Mouse (Mus musculus): ENCODE measurements around the gene Lpar3. TPM values are rescaled to one million over a fixed set of nuclear protein-coding genes. Genes with fewer than 3 reads are reported as not detected.

Gene Lpar3
- polyA plus RNA-seq, 2 experiments, result 0.02 to 0.06 TPM

- H3K4me2 ChIP-seq (ENCODE audit: low read depth), result no peak overlapping the region
- H3K9ac ChIP-seq (replicated peaks), result no peak overlapping the region
- no peaks in the 10 kb centered on the region for H3K9me3 ChIP-seq (ENCODE audit: control insufficient read depth, low read length)
- no peak overlapping the region for H3K4me3 ChIP-seq (ENCODE audit: insufficient read depth in 1 of 2, low read depth in 2 of 2, low read length in 2 of 2)
- ATAC-seq (ENCODE audit: insufficient read depth) (no peak), DNase-seq (ENCODE audit: low read depth in 3 of 3, low spot score in 3 of 3) (no peak)
- no peaks in the 10 kb centered on the region for H3K4me1 ChIP-seq (replicated peaks; ENCODE audit: control insufficient read depth in 2 of 2, insufficient read depth in 2 of 2, low read length in 1 of 2)
- WGBS (ENCODE audit: insufficient replicate concordance), result 44% methylated on average over 5 of the region's 5 CpGs
- H3K27ac ChIP-seq, result no peak overlapping the region
- TF ChIP-seq CTCF (IDR thresholded peaks at IDR 0.05; ENCODE audit: low read depth) (no peak), EP300 (IDR thresholded peaks at IDR 0.05; ENCODE audit: low read depth) (no peak)
- no peaks in the 10 kb centered on the region for H3K36me3 ChIP-seq (replicated peaks; ENCODE audit: control insufficient read depth, insufficient read depth, low read depth)
- H3K27me3 ChIP-seq (ENCODE audit: control insufficient read depth, insufficient read depth, low read length), result no peaks in the 10 kb centered on the region
Measured at GRCm38 (mm10) chr3:146303194-146303593, 82.4 kb downstream of the Lpar3 start.

- ATAC-seq (ENCODE audit: insufficient read depth) (no peak), DNase-seq (ENCODE audit: low read depth in 3 of 3, low spot score in 3 of 3) (no peak)
- H3K4me3 ChIP-seq (ENCODE audit: insufficient read depth in 1 of 2, low read depth in 2 of 2, low read length in 2 of 2), result no peak overlapping the region
- no peaks in the 10 kb centered on the region for H3K9me3 ChIP-seq (ENCODE audit: control insufficient read depth, low read length)
- H3K36me3 ChIP-seq (replicated peaks; ENCODE audit: control insufficient read depth, insufficient read depth, low read depth), result no peaks in the 10 kb centered on the region
- TF ChIP-seq CTCF (IDR thresholded peaks at IDR 0.05; ENCODE audit: low read depth) (no peak), EP300 (IDR thresholded peaks at IDR 0.05; ENCODE audit: low read depth) (no peak)
- no peaks in the 10 kb centered on the region for H3K4me1 ChIP-seq (replicated peaks; ENCODE audit: control insufficient read depth in 2 of 2, insufficient read depth in 2 of 2, low read length in 1 of 2)
- no peak overlapping the region for H3K27ac ChIP-seq
- no peak overlapping the region for H3K4me2 ChIP-seq (ENCODE audit: low read depth)
- no peaks in the 10 kb centered on the region for H3K27me3 ChIP-seq (ENCODE audit: control insufficient read depth, insufficient read depth, low read length)
- WGBS (ENCODE audit: insufficient replicate concordance), result 67% methylated on average over 21 of the region's 21 CpGs
- no peak overlapping the region for H3K9ac ChIP-seq (replicated peaks)
Measured at GRCm38 (mm10) chr3:146304556-146305405, 84.0 kb downstream of the Lpar3 start.

GRCm38 (mm10) chr3:146307341-146307740, 86.6 kb downstream of the Lpar3 start:
- H3K9ac ChIP-seq (replicated peaks), result no peak overlapping the region
- DNase-seq (ENCODE audit: low read depth in 3 of 3, low spot score in 3 of 3), result no peak
- TF ChIP-seq EP300 (IDR thresholded peaks at IDR 0.05; ENCODE audit: low read depth), result no peak
- no peak for TF ChIP-seq CTCF (IDR thresholded peaks at IDR 0.05; ENCODE audit: low read depth)
- H3K4me2 ChIP-seq (ENCODE audit: low read depth), result no peak overlapping the region
- H3K4me1 ChIP-seq (replicated peaks; ENCODE audit: control insufficient read depth in 2 of 2, insufficient read depth in 2 of 2, low read length in 1 of 2), result no peaks in the 10 kb centered on the region
- no peak overlapping the region for H3K4me3 ChIP-seq (ENCODE audit: insufficient read depth in 1 of 2, low read depth in 2 of 2, low read length in 2 of 2)
- H3K27ac ChIP-seq, result no peak overlapping the region
- no peaks in the 10 kb centered on the region for H3K9me3 ChIP-seq (ENCODE audit: control insufficient read depth, low read length)
- ATAC-seq (ENCODE audit: insufficient read depth), result no peak
- no peaks in the 10 kb centered on the region for H3K36me3 ChIP-seq (replicated peaks; ENCODE audit: control insufficient read depth, insufficient read depth, low read depth)
- no peaks in the 10 kb centered on the region for H3K27me3 ChIP-seq (ENCODE audit: control insufficient read depth, insufficient read depth, low read length)
- 60% methylated on average over 3 of the region's 3 CpGs for WGBS (ENCODE audit: insufficient replicate concordance)

DNA sequence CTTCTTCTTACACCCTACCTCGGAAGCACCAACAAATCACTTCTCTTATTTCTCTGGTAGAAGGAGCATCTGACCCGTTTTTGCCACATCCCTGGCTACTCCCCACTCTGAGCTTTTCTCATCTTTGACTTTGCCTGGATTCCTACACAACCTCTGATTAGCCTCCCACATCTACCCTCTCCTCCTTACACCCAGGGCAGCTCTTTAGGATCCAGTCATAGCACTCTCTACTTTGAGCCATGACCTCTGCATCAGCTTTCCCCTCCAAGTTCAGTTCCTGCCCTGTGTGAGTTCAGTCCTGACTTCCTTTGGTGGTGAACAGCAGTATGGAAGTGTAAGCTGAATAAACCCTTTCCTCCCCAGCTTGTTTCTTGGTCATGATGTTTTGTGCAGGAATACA, 87.1 kb downstream of the Lpar3 start:
- TF ChIP-seq EP300 (IDR thresholded peaks at IDR 0.05; ENCODE audit: low read depth) (no peak), CTCF (IDR thresholded peaks at IDR 0.05; ENCODE audit: low read depth) (no peak)
- H3K27ac ChIP-seq, result no peak overlapping the region
- no peak for ATAC-seq (ENCODE audit: insufficient read depth)
- H3K4me2 ChIP-seq (ENCODE audit: low read depth), result no peak overlapping the region
- DNase-seq (ENCODE audit: low read depth in 3 of 3, low spot score in 3 of 3), result no peak
- no peak overlapping the region for H3K9ac ChIP-seq (replicated peaks)
- H3K9me3 ChIP-seq (ENCODE audit: control insufficient read depth, low read length), result no peaks in the 10 kb centered on the region
- H3K4me1 ChIP-seq (replicated peaks; ENCODE audit: control insufficient read depth in 2 of 2, insufficient read depth in 2 of 2, low read length in 1 of 2), result no peaks in the 10 kb centered on the region
- WGBS (ENCODE audit: insufficient replicate concordance), result 40% methylated on average over 2 of the region's 2 CpGs
- H3K4me3 ChIP-seq (ENCODE audit: insufficient read depth in 1 of 2, low read depth in 2 of 2, low read length in 2 of 2), result no peak overlapping the region
- no peaks in the 10 kb centered on the region for H3K36me3 ChIP-seq (replicated peaks; ENCODE audit: control insufficient read depth, insufficient read depth, low read depth)
- H3K27me3 ChIP-seq (ENCODE audit: control insufficient read depth, insufficient read depth, low read length), result no peaks in the 10 kb centered on the region

DNA sequence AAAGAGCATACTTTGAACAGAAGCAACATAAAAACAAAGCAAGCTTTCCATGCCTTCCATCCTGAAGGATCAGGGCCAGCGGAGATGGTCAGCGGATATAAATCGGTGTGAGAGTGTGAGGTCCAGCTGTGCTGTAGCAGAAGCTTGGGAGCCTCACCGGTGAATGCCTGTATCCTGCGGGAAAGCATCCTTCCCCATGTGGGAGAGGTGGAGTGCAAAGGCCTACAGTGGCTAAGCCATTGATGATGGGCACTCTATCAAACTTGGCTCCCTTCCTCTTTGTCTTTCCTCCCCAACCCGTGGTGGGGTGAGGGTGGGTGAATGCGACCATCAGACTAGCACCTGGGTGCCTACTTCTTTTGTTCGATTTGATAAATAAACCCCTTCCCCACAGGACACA, 88.8 kb downstream of the Lpar3 start:
- Histone ChIP-seq H3K27ac (no peak overlapping the region), H3K9ac (replicated peaks) (no peak overlapping the region), H3K4me1 (replicated peaks; ENCODE audit: control insufficient read depth in 2 of 2, insufficient read depth in 2 of 2, low read length in 1 of 2) (no peaks in the 10 kb centered on the region), H3K36me3 (replicated peaks; ENCODE audit: control insufficient read depth, insufficient read depth, low read depth) (no peaks in the 10 kb centered on the region), H3K27me3 (ENCODE audit: control insufficient read depth, insufficient read depth, low read length) (no peaks in the 10 kb centered on the region), H3K4me3 (ENCODE audit: insufficient read depth in 1 of 2, low read depth in 2 of 2, low read length in 2 of 2) (no peak overlapping the region), H3K4me2 (ENCODE audit: low read depth) (no peak overlapping the region), H3K9me3 (ENCODE audit: control insufficient read depth, low read length) (no peaks in the 10 kb centered on the region)
- TF ChIP-seq CTCF (IDR thresholded peaks at IDR 0.05; ENCODE audit: low read depth) (no peak), EP300 (IDR thresholded peaks at IDR 0.05; ENCODE audit: low read depth) (no peak)
- 66% methylated on average over 8 of the region's 8 CpGs for WGBS (ENCODE audit: insufficient replicate concordance)
- DNase-seq (ENCODE audit: low read depth in 3 of 3, low spot score in 3 of 3) (no peak), ATAC-seq (ENCODE audit: insufficient read depth) (no peak)

All from liver, embryonic 14.5 days (tissue).